Mouse (Mus musculus): ENCODE measurements around the gene Kdm5b. TPM values are rescaled to one million over a fixed set of nuclear protein-coding genes. Genes with fewer than 3 reads are reported as not detected.

Gene Kdm5b
- polyA plus RNA-seq, 1 experiment: 10.8 TPM

DNA sequence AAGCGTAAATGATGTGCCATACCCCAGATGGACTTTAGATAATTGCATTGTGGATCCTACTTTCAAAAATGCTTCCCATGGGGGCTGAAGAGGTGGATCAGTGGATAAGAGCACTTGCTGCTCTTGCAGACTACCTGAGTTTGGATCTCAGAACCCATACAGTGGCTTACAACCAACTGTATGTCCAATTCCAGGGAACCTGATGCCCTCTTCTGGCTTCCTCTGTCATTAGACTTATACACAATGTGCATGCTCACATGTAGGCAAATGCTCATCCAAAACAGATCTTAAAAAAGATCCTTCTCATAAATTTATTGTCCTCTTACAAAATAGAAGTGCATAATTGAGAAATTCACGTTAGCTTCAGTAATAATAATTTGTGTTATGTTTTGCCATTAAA, 31.8 kb downstream of the Kdm5b start:
- TF ChIP-seq POLR2A (IDR thresholded peaks at IDR 0.05; ENCODE audit: low read depth, low read length): no peak
- no peak for TF ChIP-seq CTCF (IDR thresholded peaks at IDR 0.05; ENCODE audit: extremely low read depth, insufficient read length, insufficient replicate concordance, low read depth, low read length)
- no peak overlapping the region for H3K27ac ChIP-seq (ENCODE audit: insufficient read depth, low read depth, low read length)
- WGBS: 90% methylated on average over 2 of the region's 2 CpGs
- H3K4me1 ChIP-seq (ENCODE audit: control insufficient read depth, insufficient read depth, insufficient read length, low read length): no peaks in the 10 kb centered on the region
- H3K36me3 ChIP-seq (ENCODE audit: control insufficient read depth, insufficient read depth, low read length): peaks cover 35% of the 10 kb centered on the region
- H3K4me3 ChIP-seq (ENCODE audit: low read depth, low read length): no peak overlapping the region
- H3K27me3 ChIP-seq (ENCODE audit: control insufficient read depth, insufficient read depth, low read length): no peaks in the 10 kb centered on the region

DNA sequence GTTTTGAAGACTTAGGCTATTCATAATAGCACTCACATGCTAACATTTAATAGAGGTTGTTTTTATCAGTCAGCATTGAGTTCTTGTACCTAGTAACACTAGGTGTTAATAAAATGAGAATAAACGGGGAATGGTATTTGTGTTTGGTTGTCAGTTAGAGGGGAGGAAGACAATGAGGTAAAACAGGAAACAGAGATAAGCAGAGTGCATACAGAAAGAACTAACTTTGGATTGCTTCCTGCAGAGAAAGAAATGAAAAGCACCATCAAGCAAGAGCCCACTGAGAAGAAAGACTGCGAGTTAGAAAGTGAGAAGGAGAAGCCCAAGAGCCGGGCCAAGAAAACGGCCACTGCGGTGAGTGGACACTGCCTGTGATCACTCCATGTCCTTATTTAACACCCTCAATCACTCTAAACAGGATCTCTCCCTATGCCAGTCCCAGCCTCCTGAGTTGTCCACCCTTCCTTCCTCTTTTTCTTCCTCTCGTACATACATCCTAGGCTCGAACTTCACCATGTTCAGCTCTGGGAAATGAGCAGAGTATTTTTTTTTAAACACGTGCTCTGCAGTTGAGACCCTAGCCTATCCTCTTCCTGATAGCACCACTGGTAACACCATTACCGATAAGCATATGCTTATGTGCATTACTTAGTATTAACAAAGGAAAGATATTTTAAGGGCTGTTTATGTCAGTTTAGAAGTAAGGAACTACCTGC, 37.5 kb downstream of the Kdm5b start:
- H3K4me1 ChIP-seq (ENCODE audit: control insufficient read depth, insufficient read depth, insufficient read length, low read length): no peaks in the 10 kb centered on the region
- no peak overlapping the region for H3K4me3 ChIP-seq (ENCODE audit: low read depth, low read length)
- TF ChIP-seq POLR2A (IDR thresholded peaks at IDR 0.05; ENCODE audit: low read depth, low read length) (no peak), CTCF (IDR thresholded peaks at IDR 0.05; ENCODE audit: extremely low read depth, insufficient read length, insufficient replicate concordance, low read depth, low read length) (no peak)
- WGBS: 87% methylated on average over 9 of the region's 9 CpGs
- peaks cover 56% of the 10 kb centered on the region for H3K36me3 ChIP-seq (ENCODE audit: control insufficient read depth, insufficient read depth, low read length)
- H3K27ac ChIP-seq (ENCODE audit: insufficient read depth, low read depth, low read length): no peak overlapping the region
- no peaks in the 10 kb centered on the region for H3K27me3 ChIP-seq (ENCODE audit: control insufficient read depth, insufficient read depth, low read length)

DNA sequence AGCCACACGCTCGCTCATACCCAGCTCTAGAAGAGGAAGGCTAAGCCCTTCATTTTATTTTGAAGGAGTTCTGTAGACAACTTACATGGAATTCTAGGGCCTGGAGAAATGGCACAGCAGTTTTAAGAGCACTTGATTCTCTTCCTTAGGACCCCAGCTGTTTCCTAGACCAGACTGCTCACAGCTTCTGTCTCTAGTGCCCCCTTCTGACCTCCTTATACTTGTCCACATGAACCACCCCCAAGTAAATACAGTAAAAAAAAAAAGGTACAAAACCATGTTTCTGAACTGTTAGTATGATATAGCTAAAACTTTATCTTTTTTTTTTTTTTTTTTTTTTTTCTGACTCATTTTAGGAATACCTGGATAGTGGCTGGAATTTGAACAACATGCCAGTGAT, 44.1 kb downstream of the Kdm5b start:
- Histone ChIP-seq H3K27ac (ENCODE audit: insufficient read depth, low read depth, low read length) (no peak overlapping the region), H3K36me3 (ENCODE audit: control insufficient read depth, insufficient read depth, low read length) (peaks cover 50% of the 10 kb centered on the region), H3K4me3 (ENCODE audit: low read depth, low read length) (no peak overlapping the region), H3K4me1 (ENCODE audit: control insufficient read depth, insufficient read depth, insufficient read length, low read length) (peaks cover 4% of the 10 kb centered on the region; the same call in 1 of the 2 replicates), H3K27me3 (ENCODE audit: control insufficient read depth, insufficient read depth, low read length) (no peaks in the 10 kb centered on the region)
- TF ChIP-seq POLR2A (IDR thresholded peaks at IDR 0.05; ENCODE audit: low read depth, low read length) (no peak), CTCF (IDR thresholded peaks at IDR 0.05; ENCODE audit: extremely low read depth, insufficient read length, insufficient replicate concordance, low read depth, low read length) (no peak)
- WGBS: 96% methylated on average over 2 of the region's 2 CpGs

DNA sequence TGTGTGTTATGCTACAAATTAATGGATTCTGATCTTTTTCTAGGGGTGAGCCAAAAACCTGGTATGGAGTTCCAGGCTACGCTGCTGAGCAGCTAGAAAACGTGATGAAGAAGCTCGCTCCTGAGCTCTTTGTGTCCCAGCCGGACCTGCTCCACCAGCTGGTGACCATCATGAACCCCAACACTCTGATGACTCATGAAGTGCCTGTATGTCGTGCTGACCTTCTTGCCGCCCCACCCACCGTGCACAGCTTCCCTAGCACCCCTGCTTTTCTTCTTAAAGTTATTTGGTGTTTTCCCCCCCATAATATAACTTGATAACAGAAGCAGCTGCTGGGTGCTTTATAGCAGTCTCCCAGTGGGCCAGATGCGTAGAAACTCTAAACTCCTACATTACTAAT, 45.7 kb downstream of the Kdm5b start:
- Histone ChIP-seq H3K27ac (ENCODE audit: insufficient read depth, low read depth, low read length) (no peak overlapping the region), H3K4me3 (ENCODE audit: low read depth, low read length) (no peak overlapping the region), H3K27me3 (ENCODE audit: control insufficient read depth, insufficient read depth, low read length) (no peaks in the 10 kb centered on the region), H3K36me3 (ENCODE audit: control insufficient read depth, insufficient read depth, low read length) (peaks cover 43% of the 10 kb centered on the region), H3K4me1 (ENCODE audit: control insufficient read depth, insufficient read depth, insufficient read length, low read length) (peaks cover 4% of the 10 kb centered on the region; the same call in 1 of the 2 replicates)
- TF ChIP-seq CTCF (IDR thresholded peaks at IDR 0.05; ENCODE audit: extremely low read depth, insufficient read length, insufficient replicate concordance, low read depth, low read length) (no peak), POLR2A (IDR thresholded peaks at IDR 0.05; ENCODE audit: low read depth, low read length) (no peak)
- WGBS: 81% methylated on average over 8 of the region's 8 CpGs

DNA sequence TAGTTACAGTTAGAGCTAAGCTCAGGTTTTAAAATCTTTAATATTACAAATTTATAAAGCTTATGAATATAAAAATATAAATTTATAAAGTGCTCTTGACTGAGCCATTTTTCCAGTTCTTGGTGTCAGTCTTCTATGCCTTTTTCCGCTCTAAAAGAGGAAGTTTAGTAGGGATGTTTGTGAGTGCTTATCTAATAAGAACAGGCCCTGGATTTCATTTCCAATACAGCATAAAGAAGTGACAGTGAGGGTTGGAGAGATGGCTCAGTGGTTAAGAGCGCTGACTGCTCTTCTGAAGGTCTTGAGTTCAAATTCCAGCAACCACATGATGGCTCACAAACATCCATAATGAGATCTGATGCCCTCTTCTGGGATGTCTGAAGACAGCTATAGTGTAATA, 46.4 kb downstream of the Kdm5b start:
- WGBS: 90% methylated on average over 2 of the region's 2 CpGs
- Histone ChIP-seq H3K4me1 (ENCODE audit: control insufficient read depth, insufficient read depth, insufficient read length, low read length) (peaks cover 4% of the 10 kb centered on the region; the same call in 1 of the 2 replicates), H3K36me3 (ENCODE audit: control insufficient read depth, insufficient read depth, low read length) (peaks cover 41% of the 10 kb centered on the region), H3K27ac (ENCODE audit: insufficient read depth, low read depth, low read length) (no peak overlapping the region), H3K27me3 (ENCODE audit: control insufficient read depth, insufficient read depth, low read length) (no peaks in the 10 kb centered on the region), H3K4me3 (ENCODE audit: low read depth, low read length) (no peak overlapping the region)
- TF ChIP-seq CTCF (IDR thresholded peaks at IDR 0.05; ENCODE audit: extremely low read depth, insufficient read length, insufficient replicate concordance, low read depth, low read length) (no peak), POLR2A (IDR thresholded peaks at IDR 0.05; ENCODE audit: low read depth, low read length) (no peak)

DNA sequence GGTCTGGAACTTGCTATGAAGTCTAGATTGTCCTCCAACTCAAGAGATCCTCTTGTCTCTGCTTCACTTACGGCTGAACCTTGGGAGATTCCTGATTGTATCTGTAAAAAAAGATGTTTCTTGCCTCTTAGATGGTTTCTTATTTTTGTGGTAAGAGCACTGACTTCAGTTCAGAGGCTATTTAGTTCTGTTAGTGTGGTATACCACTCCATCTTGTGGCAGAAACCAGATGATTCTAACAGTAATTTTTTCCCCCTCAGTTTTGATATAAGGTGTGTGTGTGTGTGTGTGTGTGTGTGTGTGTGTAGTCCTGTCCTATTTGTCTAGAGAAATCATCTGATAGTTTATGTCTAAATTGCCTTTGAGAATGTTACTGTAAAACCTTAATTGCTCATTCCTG, 47.3 kb downstream of the Kdm5b start:
- H3K4me3 ChIP-seq (ENCODE audit: low read depth, low read length): no peak overlapping the region
- no peaks in the 10 kb centered on the region for H3K27me3 ChIP-seq (ENCODE audit: control insufficient read depth, insufficient read depth, low read length)
- peaks cover 4% of the 10 kb centered on the region; the same call in 1 of the 2 replicates for H3K4me1 ChIP-seq (ENCODE audit: control insufficient read depth, insufficient read depth, insufficient read length, low read length)
- 98% methylated on average over 1 of the region's 1 CpGs for WGBS
- peaks cover 42% of the 10 kb centered on the region for H3K36me3 ChIP-seq (ENCODE audit: control insufficient read depth, insufficient read depth, low read length)
- TF ChIP-seq CTCF (IDR thresholded peaks at IDR 0.05; ENCODE audit: extremely low read depth, insufficient read length, insufficient replicate concordance, low read depth, low read length) (no peak), POLR2A (IDR thresholded peaks at IDR 0.05; ENCODE audit: low read depth, low read length) (no peak)
- no peak overlapping the region for H3K27ac ChIP-seq (ENCODE audit: insufficient read depth, low read depth, low read length)

DNA sequence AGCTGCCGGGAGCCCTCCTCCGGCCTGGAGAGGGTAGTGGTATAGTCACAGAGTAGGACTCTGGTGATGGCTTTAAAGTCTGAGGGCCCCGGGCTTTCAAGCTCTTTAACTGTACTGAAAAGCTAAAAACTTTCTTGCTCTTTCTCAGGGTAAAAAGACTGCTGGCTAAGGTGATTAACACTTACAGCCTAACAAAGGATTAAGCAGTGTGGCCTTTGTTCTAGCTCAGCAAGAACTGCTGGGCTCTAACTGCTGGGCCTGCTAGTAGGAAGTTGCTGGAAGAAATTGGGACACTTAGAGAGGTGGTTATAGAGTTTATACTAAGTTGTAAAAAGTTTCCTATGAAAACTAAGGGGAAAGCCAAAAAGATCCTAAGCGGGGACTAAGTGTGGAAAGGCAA, 49.2 kb downstream of the Kdm5b start:
- H3K36me3 ChIP-seq (ENCODE audit: control insufficient read depth, insufficient read depth, low read length): peaks cover 42% of the 10 kb centered on the region
- no peak overlapping the region for H3K4me3 ChIP-seq (ENCODE audit: low read depth, low read length)
- WGBS: 39% methylated on average over 4 of the region's 4 CpGs
- no peaks in the 10 kb centered on the region for H3K27me3 ChIP-seq (ENCODE audit: control insufficient read depth, insufficient read depth, low read length)
- H3K27ac ChIP-seq (ENCODE audit: insufficient read depth, low read depth, low read length): peak overlapping the region; percentile 38; the same call in 1 of the 2 replicates
- TF ChIP-seq CTCF (IDR thresholded peaks at IDR 0.05; ENCODE audit: extremely low read depth, insufficient read length, insufficient replicate concordance, low read depth, low read length) (no peak), POLR2A (IDR thresholded peaks at IDR 0.05; ENCODE audit: low read depth, low read length) (no peak)
- H3K4me1 ChIP-seq (ENCODE audit: control insufficient read depth, insufficient read depth, insufficient read length, low read length): peaks cover 4% of the 10 kb centered on the region; the same call in 1 of the 2 replicates
